Mouse (Mus musculus): ENCODE measurements at regions not wholly inside any gene's neighbourhood (a gene's known extent, or its start where the extent isn't known, plus 50 kb on each side); places are given as distances from the start of the nearest gene placed in this dataset.

- no peak for DNase-seq (ENCODE audit: low spot score in 2 of 2)
These were observed 422.4 kb upstream of the Fat1 start for GRCm38 (mm10) chr8:44512876-44513275.

DNA sequence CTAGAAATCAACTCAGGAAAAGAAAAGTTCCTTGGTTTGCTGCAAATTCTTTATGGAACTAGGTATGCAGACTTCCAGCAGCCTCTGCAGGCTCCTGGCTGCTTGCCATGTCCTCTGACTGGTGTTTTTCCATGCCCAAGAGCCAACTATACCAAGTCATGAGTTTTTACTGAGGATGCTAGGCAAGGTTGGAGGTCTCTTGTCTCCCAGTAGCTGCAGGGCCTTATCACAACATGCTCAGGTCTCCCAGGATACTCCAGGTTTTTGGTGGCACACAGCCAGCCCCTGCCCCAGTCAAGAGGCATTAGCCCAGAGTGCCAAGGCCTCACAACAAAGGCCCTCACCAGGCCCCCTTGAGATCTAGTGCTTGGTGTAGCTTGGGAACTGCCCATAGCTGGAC is 409.3 kb upstream of the Fat1 start:
- DNase-seq (ENCODE audit: low spot score in 2 of 2): no peak

GRCm38 (mm10) chr8:44529696-44530095 is 405.6 kb upstream of the Fat1 start:
- no peak for DNase-seq (ENCODE audit: low spot score in 2 of 2)

DNA sequence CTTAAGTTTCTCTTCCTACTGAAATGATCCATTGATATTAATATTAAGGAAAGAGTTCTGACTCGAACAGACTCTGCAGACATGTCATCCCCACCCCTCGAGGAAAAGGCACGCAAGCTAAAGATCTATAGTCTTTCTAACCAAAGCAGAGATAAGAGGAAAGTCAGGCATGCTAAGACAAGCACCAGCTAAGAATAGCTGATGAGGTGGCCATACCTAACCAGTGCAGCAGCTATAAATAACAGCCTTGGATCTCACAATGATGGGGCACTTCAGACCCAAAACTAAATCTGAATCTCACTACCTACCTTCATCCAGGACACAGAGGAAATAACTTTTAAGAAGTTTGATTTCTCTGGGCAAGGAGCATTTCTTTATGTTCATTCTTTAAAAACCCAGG is 386.4 kb upstream of the Fat1 start:
- DNase-seq (ENCODE audit: low spot score in 2 of 2): no peak

- DNase-seq (ENCODE audit: low spot score in 2 of 2): no peak
These were observed 376.1 kb upstream of the Fat1 start for GRCm38 (mm10) chr8:44559161-44559560.

- no peak for DNase-seq (ENCODE audit: low spot score in 2 of 2)
These were observed 358.9 kb upstream of the Fat1 start for GRCm38 (mm10) chr8:44576314-44576858.

- no peak for DNase-seq (ENCODE audit: low spot score in 2 of 2)
These were observed 358.3 kb upstream of the Fat1 start for GRCm38 (mm10) chr8:44576993-44577392.

Measured in right cerebral cortex, postnatal 10 days (tissue).